Mouse (Mus musculus): Measurements from ENCODE around the gene Csn1s1.
A peak's percentile ranks its signal among the peaks of the same experiment; 100 is the strongest.

Gene Csn1s1

DNA sequence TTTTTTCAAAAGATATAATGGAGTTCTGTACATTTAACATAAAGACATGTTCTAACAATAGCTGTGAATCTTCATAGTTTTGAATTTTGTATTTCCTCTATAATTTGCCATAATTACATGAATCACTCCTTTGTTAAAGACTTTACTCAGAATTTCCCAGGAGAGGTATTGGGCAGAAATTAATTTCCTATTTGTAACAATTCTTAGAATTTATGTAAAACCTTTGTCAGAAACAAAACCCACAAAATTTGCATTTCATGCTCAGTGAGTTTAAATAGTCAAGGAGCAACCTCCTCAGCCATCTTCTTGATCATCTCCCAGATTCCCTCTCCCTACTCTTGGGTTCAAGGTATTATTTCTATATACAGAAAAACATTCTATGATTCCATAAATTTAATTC, at the start of gene Csn1s1:
Gene Csn1s1, plus strand, starts transcription at position 301 of the 400 bp plus-strand sequence.
- DNase-seq (ENCODE audit: low spot score) = no peak

DNA sequence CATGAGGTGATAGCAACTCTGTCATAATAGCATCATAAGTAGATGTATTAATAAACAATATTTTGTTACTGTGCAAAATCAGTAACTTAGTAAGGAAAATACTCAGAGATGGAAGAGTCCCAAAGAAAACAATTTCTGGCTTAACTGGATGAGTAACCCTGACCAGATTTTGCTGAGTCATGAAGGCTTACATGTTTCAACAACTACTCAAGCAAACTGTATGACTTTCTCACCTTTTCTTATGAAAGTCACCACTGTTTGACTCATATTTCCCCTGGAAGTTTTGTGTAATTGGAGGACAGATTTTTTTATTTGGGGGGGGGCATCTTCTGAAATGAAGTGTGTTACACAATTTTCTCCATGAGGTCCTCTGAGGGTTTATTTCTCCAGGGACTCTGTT, 43.3 kb upstream of the Csn1s1 start:
- DNase-seq (ENCODE audit: low spot score) = no peak

DNA sequence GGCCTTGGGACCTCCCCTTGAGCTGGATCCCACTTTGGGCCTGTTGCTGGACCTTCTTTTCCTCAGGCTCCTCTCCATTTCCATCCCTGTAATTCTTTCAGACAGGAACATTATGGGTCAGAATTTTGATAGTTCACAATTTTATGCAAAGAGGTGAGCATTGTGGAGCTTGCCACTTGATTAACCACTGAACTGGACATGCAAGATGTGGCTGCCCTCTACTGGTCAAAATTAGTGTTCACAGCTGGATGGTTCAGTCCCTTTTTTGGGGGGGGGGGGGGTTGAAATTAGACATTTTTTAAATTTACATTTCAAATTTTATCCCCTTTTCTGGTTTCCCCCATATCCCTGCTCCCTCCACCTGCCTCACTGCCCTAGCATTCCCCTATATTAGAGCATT, 23.2 kb upstream of the Csn1s1 start:
- DNase-seq (ENCODE audit: low spot score) = peak; percentile 47

DNA sequence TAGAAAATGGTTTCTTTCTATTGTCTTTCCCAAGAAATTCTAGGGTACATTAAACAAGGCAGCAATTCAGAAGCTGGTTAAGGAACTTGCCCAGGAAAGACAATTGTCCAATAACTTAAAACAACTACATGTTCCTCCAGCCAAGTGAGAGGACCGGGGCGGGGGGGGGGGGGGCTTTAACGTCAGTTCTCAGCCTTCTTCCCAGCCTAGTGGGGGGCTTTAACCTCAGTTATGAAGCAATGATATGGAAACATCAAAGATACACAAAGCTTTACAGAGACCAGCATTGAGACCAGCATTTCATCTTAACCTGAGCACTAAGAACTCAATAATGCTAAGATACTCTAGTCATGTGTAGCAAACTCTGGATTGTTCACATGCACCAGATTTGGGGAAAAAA, 33.5 kb downstream of the Csn1s1 start, which contains the start of gene Csn2:
Gene Csn2, minus strand, starts transcription at position 101 of the 400 bp plus-strand sequence.
- no peak for DNase-seq (ENCODE audit: low spot score)

DNA sequence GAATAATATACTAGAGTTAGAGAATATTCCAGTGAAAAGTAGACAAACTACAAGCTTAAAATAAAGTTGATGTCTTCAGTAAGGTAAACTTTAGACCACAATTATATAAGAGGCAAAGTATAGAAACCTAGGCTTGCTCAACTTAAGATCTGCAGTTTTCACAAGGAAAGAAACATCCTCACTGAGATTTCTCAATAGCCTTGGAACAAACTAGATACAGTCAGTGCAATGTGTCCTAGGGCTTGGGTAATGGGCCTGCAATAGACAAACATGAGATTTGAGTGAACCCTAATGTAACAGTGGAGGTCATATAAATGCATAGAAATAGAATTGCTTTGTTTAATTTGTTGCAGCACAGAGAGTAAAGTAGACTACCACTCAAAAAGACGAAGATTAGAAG, 39.9 kb downstream of the Csn1s1 start:
- DNase-seq (ENCODE audit: low spot score) = no peak

Measured in urinary bladder, postnatal 14 days (tissue).